Mouse (Mus musculus) C2C12 (cell line): Measurements from ENCODE around the gene Gm20388.

Source experiments
- CEBPB ChIP-seq: IDR thresholded peaks from one replicate; pipeline ENCODE4 v1.6.1; 2011; ENCODE audit warnings: low read depth, mild to moderate bottlenecking, control low read depth, moderate library complexity
- CTCF ChIP-seq: IDR thresholded peaks from one replicate; pipeline ENCODE4 v1.5.1; 2011; ENCODE audit not compliant: control insufficient read depth, insufficient read depth, insufficient read length
- FOSL1 ChIP-seq: IDR thresholded peaks from one replicate; pipeline ENCODE4 v1.8.0; 2011; ENCODE audit warnings: mild to moderate bottlenecking, low read length; ENCODE audit not compliant: poor library complexity, insufficient read depth, severe bottlenecking
- MAX ChIP-seq: IDR thresholded peaks from one replicate; pipeline ENCODE4 v1.6.1; 2011; ENCODE audit warnings: mild to moderate bottlenecking, control low read depth
- MYOD1 ChIP-seq: IDR thresholded peaks from one replicate; pipeline ENCODE4 v1.6.1; 2011; ENCODE audit warnings: low read depth; ENCODE audit not compliant: control insufficient read depth, insufficient read length
- MYOG ChIP-seq: IDR thresholded peaks from one replicate; pipeline ENCODE4 v1.6.1; 2011; ENCODE audit not compliant: control insufficient read depth, insufficient read length; ENCODE audit errors: extremely low read depth
- USF1 ChIP-seq: IDR thresholded peaks from one replicate; pipeline ENCODE4 v1.6.1; 2011; ENCODE audit warnings: low read depth, mild to moderate bottlenecking, control low read depth, moderate library complexity

DNA sequence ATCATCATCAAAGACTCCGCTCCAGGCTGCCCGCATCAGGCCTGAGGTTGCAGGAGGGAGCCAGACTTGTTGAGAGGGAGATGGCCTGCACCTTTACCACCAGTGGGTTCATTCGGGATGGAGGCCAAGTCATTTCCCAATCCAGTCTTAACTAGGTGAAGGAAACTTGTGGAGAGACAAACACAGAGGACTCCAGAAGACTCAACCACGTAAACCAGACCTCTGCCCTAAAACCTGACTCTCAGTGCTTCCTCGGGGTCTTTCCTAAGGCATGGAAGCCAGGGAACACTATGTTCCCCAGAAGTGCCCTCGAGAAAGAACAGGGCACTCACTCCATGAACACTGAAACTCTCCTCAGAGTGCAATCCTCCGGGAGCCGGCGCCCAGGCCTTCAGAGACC lies 1994.4 kb downstream of the Gm20388 start:
- TF ChIP-seq USF1: no peak
- TF ChIP-seq CTCF: no peak
- no peak for TF ChIP-seq MYOG
- TF ChIP-seq CEBPB: no peak
- TF ChIP-seq MAX: no peak
- TF ChIP-seq MYOD1: no peak
- no peak for TF ChIP-seq FOSL1
